Mouse (Mus musculus) layer of hippocampus, postnatal 36 days (tissue): ENCODE measurements at regions not wholly inside any gene's neighbourhood (a gene's known extent, or its start where the extent isn't known, plus 50 kb on each side); places are given as distances from the start of the nearest gene placed in this dataset.
"Not testable (repeated sequence)": the region's sequence is repeated elsewhere in the genome, so short reads cannot be mapped to it uniquely, and the experiment has no call there.

Experiments
- DNase-seq, 2 experiments: peaks; one replicate each; pipeline ENCODE4 v3.0.0; 2022

- DNase-seq, result not testable (repeated sequence)
These were observed 57.1 kb downstream of the Nap1l2 start for GRCm38 (mm10) chrX:103129347-103129746.

- DNase-seq, result peak in 1 of 2 experiments; percentile 13
These were observed 77.3 kb downstream of the Nap1l2 start for GRCm38 (mm10) chrX:103109181-103109580.

GRCm38 (mm10) chrX:103067730-103068621 lies 118.5 kb downstream of the Nap1l2 start:
- not testable (repeated sequence) for DNase-seq

- not testable (repeated sequence) for DNase-seq
These were observed 119.3 kb downstream of the Nap1l2 start for GRCm38 (mm10) chrX:103067107-103067506.

- no peak for DNase-seq
These were observed 98.3 kb downstream of the 1700018G05Rik start for GRCm38 (mm10) chrX:103026256-103027028.

- not testable (repeated sequence) for DNase-seq
These were observed 97.3 kb downstream of the 1700018G05Rik start for GRCm38 (mm10) chrX:103025495-103025894.

- DNase-seq, result not testable (repeated sequence)
These were observed 85.4 kb downstream of the 1700018G05Rik start for GRCm38 (mm10) chrX:103013425-103014057.

- not testable (repeated sequence) for DNase-seq
These were observed 84.4 kb downstream of the 1700018G05Rik start for GRCm38 (mm10) chrX:103012298-103013243.

GRCm38 (mm10) chrX:102993956-102994355 lies 65.8 kb downstream of the 1700018G05Rik start:
- not testable (repeated sequence) for DNase-seq
